Mouse (Mus musculus): ENCODE measurements around the gene Fgfrl1. TPM values are rescaled to one million over a fixed set of nuclear protein-coding genes. Genes with fewer than 3 reads are reported as not detected.

The Fgfrl1 gene
- polyA plus RNA-seq, 1 experiment from 2014 or later, result 5.3 TPM

GRCm38 (mm10) chr5:108655381-108655780 lies 36.8 kb upstream of the Fgfrl1 start:
- ATAC-seq, result no peak
- Histone ChIP-seq H3K4me2 (replicated peaks) (no peak overlapping the region), H3K27ac (no peak overlapping the region), H3K9ac (replicated peaks) (no peak overlapping the region), H3K27me3 (no peaks in the 10 kb centered on the region), H3K4me1 (replicated peaks) (peaks cover 26% of the 10 kb centered on the region), H3K36me3 (peaks cover 68% of the 10 kb centered on the region), H3K4me3 (replicated peaks) (no peak overlapping the region), H3K9me3 (no peaks in the 10 kb centered on the region)
- WGBS, result 96% methylated on average over 9 of the region's 9 CpGs

DNA sequence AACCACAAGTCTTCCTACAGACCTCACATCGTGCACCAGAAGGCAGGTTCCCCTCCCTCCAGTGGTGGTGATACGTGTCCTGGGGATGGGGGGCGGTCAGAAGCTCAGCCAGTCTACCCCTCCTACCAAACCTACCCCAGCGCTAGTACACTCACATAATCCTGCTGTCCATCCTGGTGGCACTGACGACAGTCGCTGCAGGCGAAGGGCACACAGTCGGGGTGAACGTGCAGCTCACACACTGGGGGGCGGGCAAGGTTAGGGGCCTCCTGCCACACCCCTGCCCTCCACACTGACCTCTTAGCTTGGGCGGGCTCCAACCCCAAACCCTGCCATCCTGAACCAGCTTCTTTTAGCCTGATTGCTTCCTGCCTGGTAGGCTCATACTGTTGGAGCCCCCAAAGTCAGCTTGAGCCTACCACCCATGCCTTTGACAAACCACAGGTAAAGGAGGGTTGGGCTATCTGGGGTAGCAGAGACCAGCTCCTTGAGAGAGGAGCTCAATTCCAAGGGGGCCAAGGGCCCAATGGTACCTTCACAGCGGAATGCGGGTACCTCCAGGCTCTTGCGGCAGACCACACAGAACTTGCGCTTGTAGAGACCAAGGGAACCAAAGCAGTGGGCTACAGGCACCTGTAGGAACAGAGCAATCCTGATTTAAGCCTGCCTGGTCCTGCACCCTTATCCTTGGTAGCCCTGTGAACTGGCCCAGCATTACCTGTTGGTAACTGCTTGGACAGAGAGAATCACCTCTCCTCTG lies 36.1 kb upstream of the Fgfrl1 start:
- H3K36me3 ChIP-seq, result peaks cover 63% of the 10 kb centered on the region
- peaks cover 30% of the 10 kb centered on the region for H3K4me1 ChIP-seq (replicated peaks)
- H3K9ac ChIP-seq (replicated peaks), result no peak overlapping the region
- no peak overlapping the region for H3K27ac ChIP-seq
- no peaks in the 10 kb centered on the region for H3K27me3 ChIP-seq
- H3K4me2 ChIP-seq (replicated peaks), result no peak overlapping the region
- 96% methylated on average over 15 of the region's 15 CpGs for WGBS
- H3K4me3 ChIP-seq (replicated peaks), result no peak overlapping the region
- H3K9me3 ChIP-seq, result no peaks in the 10 kb centered on the region
- ATAC-seq, result no peak

GRCm38 (mm10) chr5:108657406-108657805 lies 34.8 kb upstream of the Fgfrl1 start:
- Histone ChIP-seq H3K9me3 (no peaks in the 10 kb centered on the region), H3K27ac (no peak overlapping the region), H3K27me3 (no peaks in the 10 kb centered on the region), H3K9ac (replicated peaks) (no peak overlapping the region), H3K4me1 (replicated peaks) (peaks cover 31% of the 10 kb centered on the region), H3K36me3 (peaks cover 56% of the 10 kb centered on the region), H3K4me2 (replicated peaks) (no peak overlapping the region), H3K4me3 (replicated peaks) (no peak overlapping the region)
- ATAC-seq, result no peak
- 68% methylated on average over 5 of the region's 5 CpGs for WGBS

DNA sequence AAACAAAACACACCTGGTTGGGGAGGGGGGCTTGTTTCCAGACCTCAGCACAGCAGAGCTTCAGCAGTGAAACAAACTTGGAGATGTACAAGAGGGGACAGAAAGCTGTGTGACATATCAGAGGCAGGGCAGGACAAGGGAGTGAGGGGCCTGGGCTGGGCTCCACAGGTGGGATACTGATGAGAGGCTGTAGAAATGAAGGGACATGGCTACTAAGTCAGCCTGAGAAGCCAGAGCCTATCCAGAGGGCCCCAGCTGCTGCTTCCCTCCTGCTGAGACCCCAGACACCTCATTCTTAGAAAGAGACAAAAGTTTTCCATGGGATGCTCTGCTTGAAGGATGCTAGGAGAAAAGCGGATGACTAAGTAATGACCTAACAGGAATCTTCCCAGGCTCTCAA lies 33.6 kb upstream of the Fgfrl1 start:
- no peak overlapping the region for H3K4me3 ChIP-seq (replicated peaks)
- H3K36me3 ChIP-seq, result peaks cover 44% of the 10 kb centered on the region
- no peak overlapping the region for H3K27ac ChIP-seq
- H3K27me3 ChIP-seq, result no peaks in the 10 kb centered on the region
- H3K9ac ChIP-seq (replicated peaks), result 0 out of 2 replicates have a peak overlapping the region, but pooled peaks have one; percentile 94
- no peak for ATAC-seq
- H3K4me1 ChIP-seq (replicated peaks), result peaks cover 31% of the 10 kb centered on the region
- no peaks in the 10 kb centered on the region for H3K9me3 ChIP-seq
- WGBS, result 87% methylated on average over 1 of the region's 1 CpGs
- H3K4me2 ChIP-seq (replicated peaks), result no peak overlapping the region; the same call in none of the 2 replicates

GRCm38 (mm10) chr5:108659698-108660631 lies 32.2 kb upstream of the Fgfrl1 start, which contains the start of gene Idua:
Idua (plus strand) TSS chr5:108660331.
- WGBS, result 11% methylated on average over 24 of the region's 24 CpGs
- Histone ChIP-seq H3K36me3 (peaks cover 30% of the 10 kb centered on the region), H3K9me3 (no peaks in the 10 kb centered on the region), H3K4me3 (replicated peaks) (peak within 1 kb of the TSS; percentile 88), H3K27me3 (no peaks in the 10 kb centered on the region), H3K27ac (peak within 1 kb of the TSS; percentile 44; the same call in 1 of the 2 replicates), H3K9ac (replicated peaks) (peak within 1 kb of the TSS; percentile 94), H3K4me2 (replicated peaks) (peak within 1 kb of the TSS; percentile 93), H3K4me1 (replicated peaks) (peaks cover 31% of the 10 kb centered on the region)
- ATAC-seq, result peak; percentile 25

- Histone ChIP-seq H3K9me3 (no peaks in the 10 kb centered on the region), H3K36me3 (peaks cover 22% of the 10 kb centered on the region), H3K9ac (replicated peaks) (peak overlapping the region; percentile 94), H3K4me2 (replicated peaks) (peak overlapping the region; percentile 93), H3K27me3 (no peaks in the 10 kb centered on the region), H3K4me3 (replicated peaks) (peak overlapping the region; percentile 88), H3K4me1 (replicated peaks) (peaks cover 31% of the 10 kb centered on the region), H3K27ac (peak overlapping the region; percentile 44; the same call in 1 of the 2 replicates)
- 13% methylated on average over 36 of the region's 36 CpGs for WGBS
- ATAC-seq, result peak; percentile 98
These were observed 31.4 kb upstream of the Fgfrl1 start for GRCm38 (mm10) chr5:108660632-108661268.

DNA sequence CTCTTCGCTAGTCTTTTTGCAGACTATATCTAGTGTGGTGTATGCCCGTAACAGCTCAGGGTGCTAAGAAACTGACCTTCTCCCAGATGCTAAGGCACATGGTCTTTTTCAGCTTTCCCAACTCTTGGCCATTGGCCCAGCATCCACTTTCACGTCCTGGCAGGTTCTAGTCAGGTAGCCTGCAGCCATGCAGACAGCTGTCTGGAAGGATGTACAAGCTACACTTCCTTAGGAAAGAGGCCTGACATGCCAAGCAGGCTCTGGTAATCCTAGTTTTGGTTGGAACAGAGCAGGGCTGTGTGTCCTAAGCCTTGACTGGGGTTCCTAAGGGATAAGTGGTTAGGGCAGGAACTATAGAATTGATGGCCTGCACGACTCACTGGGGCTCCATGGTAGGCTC lies 29.4 kb upstream of the Fgfrl1 start:
- Histone ChIP-seq H3K4me2 (replicated peaks) (no peak overlapping the region), H3K9ac (replicated peaks) (no peak overlapping the region), H3K36me3 (peaks cover 4% of the 10 kb centered on the region; the same call in 1 of the 2 replicates), H3K27ac (no peak overlapping the region), H3K4me3 (replicated peaks) (no peak overlapping the region), H3K27me3 (no peaks in the 10 kb centered on the region), H3K4me1 (replicated peaks) (peaks cover 30% of the 10 kb centered on the region), H3K9me3 (no peaks in the 10 kb centered on the region)
- no peak for ATAC-seq
- WGBS, result 82% methylated on average over 4 of the region's 4 CpGs

- no peak for ATAC-seq
- Histone ChIP-seq H3K4me3 (replicated peaks) (no peak overlapping the region), H3K9ac (replicated peaks) (no peak overlapping the region), H3K4me1 (replicated peaks) (peaks cover 21% of the 10 kb centered on the region), H3K4me2 (replicated peaks) (no peak overlapping the region), H3K36me3 (no peaks in the 10 kb centered on the region), H3K9me3 (no peaks in the 10 kb centered on the region), H3K27me3 (no peaks in the 10 kb centered on the region), H3K27ac (no peak overlapping the region)
- WGBS, result 43% methylated on average over 3 of the region's 3 CpGs
These were observed 27.1 kb upstream of the Fgfrl1 start for GRCm38 (mm10) chr5:108665066-108665465.

DNA sequence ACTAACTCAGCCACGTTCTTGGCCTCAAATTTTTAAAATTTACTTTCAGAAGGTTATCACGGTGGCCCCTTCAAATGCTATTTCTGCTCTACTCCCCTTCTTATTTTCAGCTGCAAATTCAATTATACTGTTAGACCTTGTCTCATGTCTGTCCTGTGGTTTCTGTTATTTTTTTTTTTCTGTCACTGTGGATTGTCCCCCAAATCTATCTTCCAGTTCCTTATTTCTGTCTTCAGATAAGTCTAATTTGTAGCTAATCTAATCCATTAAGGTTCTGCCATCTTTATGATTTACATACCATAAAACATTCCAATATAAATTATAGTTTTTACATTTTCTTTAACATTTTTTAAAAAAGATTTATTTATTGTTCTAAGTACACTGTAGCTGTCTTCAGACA lies 24.8 kb upstream of the Fgfrl1 start:
- H3K27me3 ChIP-seq, result no peaks in the 10 kb centered on the region
- no peak overlapping the region for H3K4me3 ChIP-seq (replicated peaks)
- WGBS, result 85% methylated on average over 2 of the region's 2 CpGs

DNA sequence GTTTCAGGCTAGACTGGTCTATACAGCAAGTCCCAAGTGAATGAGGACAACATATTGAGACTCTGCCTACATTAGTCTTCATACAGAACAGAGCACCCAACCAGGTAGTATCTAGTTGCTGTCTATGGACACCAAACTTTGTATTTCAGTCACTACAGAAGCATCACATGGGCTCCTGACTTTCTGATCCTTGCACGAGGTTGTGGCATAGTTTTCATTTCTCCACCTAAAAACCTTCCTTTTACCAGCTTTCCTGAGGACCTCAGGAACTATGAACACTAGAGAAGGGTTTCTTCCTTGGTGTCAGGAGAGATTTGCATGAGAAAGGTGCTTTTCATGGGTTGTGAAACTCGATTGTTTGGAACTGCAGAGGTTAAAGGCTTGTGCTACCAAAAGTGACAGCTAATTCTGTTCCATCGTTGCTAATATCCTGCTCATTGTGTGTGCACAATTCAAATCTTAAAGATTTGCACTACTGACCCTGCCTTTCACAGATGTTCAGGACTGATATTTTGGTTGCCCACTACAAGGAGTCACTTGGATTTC lies 23.7 kb upstream of the Fgfrl1 start:
- 11% methylated on average over 3 of the region's 3 CpGs for WGBS
- H3K9me3 ChIP-seq, result no peaks in the 10 kb centered on the region

More for the DNA sequence above, 24.8 kb upstream of the Fgfrl1 start:
- H3K9ac ChIP-seq (replicated peaks), result no peak overlapping the region
- no peak for ATAC-seq
- no peaks in the 10 kb centered on the region for H3K9me3 ChIP-seq
- H3K4me1 ChIP-seq (replicated peaks), result peaks cover 22% of the 10 kb centered on the region
- H3K36me3 ChIP-seq, result peaks cover 13% of the 10 kb centered on the region
- H3K27ac ChIP-seq, result no peak overlapping the region
- no peak overlapping the region for H3K4me2 ChIP-seq (replicated peaks)

More for the DNA sequence above, 23.7 kb upstream of the Fgfrl1 start:
- Histone ChIP-seq H3K4me1 (replicated peaks) (peaks cover 22% of the 10 kb centered on the region), H3K9ac (replicated peaks) (peak overlapping the region; percentile 77), H3K4me3 (replicated peaks) (peak overlapping the region; percentile 51), H3K27ac (peak overlapping the region; percentile 85), H3K36me3 (peaks cover 22% of the 10 kb centered on the region), H3K27me3 (no peaks in the 10 kb centered on the region), H3K4me2 (replicated peaks) (peak overlapping the region; percentile 66)
- no peak for ATAC-seq
